Mouse (Mus musculus) right cerebral cortex, adult 18-20 months (tissue): Measurements from ENCODE around the gene Mfsd7a.
"Not testable (repeated sequence)": the region's sequence is repeated elsewhere in the genome, so short reads cannot be mapped to it uniquely, and the experiment has no call there.

Source experiments
- DNase-seq: peaks from one replicate; pipeline ENCODE4 v3.0.0; 2022; ENCODE audit warnings: mixed read lengths

The Mfsd7a gene

GRCm38 (mm10) chr5:108448785-108449668 lies at the start of gene Mfsd7a:
TSS of gene Mfsd7a (minus strand) at chr5:108448891.
- DNase-seq, result peak; percentile 17

- DNase-seq, result not testable (repeated sequence)
Observed at GRCm38 (mm10) chr5:108486148-108486547, 37.5 kb upstream of the Mfsd7a start.

- DNase-seq, result no peak
Observed at GRCm38 (mm10) chr5:108485239-108485638, 36.5 kb upstream of the Mfsd7a start.

- DNase-seq, result no peak
Observed at GRCm38 (mm10) chr5:108483006-108483405, 34.3 kb upstream of the Mfsd7a start.

- no peak for DNase-seq
Observed at GRCm38 (mm10) chr5:108475977-108476376, 27.3 kb upstream of the Mfsd7a start.

- no peak for DNase-seq
Observed at GRCm38 (mm10) chr5:108473737-108474136, 25.0 kb upstream of the Mfsd7a start.

- DNase-seq, result no peak
Observed at GRCm38 (mm10) chr5:108469617-108470016, 20.9 kb upstream of the Mfsd7a start.

- no peak for DNase-seq
Observed at GRCm38 (mm10) chr5:108466647-108467046, 18.0 kb upstream of the Mfsd7a start.

- no peak for DNase-seq
Observed at GRCm38 (mm10) chr5:108465131-108465891, 16.6 kb upstream of the Mfsd7a start.

- no peak for DNase-seq
Observed at GRCm38 (mm10) chr5:108462446-108462845, 13.8 kb upstream of the Mfsd7a start.

- peak; percentile 97 for DNase-seq
Observed at GRCm38 (mm10) chr5:108461082-108462065, 12.7 kb upstream of the Mfsd7a start, which contains the start of gene Pcgf3. TSS of gene Pcgf3 (plus strand) at chr5:108461232.

GRCm38 (mm10) chr5:108460461-108460860 lies 11.8 kb upstream of the Mfsd7a start:
- no peak for DNase-seq

GRCm38 (mm10) chr5:108458706-108459105 lies 10.0 kb upstream of the Mfsd7a start:
- DNase-seq, result no peak

GRCm38 (mm10) chr5:108454094-108454493 lies 5.4 kb upstream of the Mfsd7a start:
- DNase-seq, result no peak

GRCm38 (mm10) chr5:108452422-108452821 lies 3.7 kb upstream of the Mfsd7a start:
- DNase-seq, result no peak

GRCm38 (mm10) chr5:108451611-108452010 lies 2.9 kb upstream of the Mfsd7a start:
- no peak for DNase-seq

- DNase-seq, result no peak
Observed at GRCm38 (mm10) chr5:108450837-108451540, 2.3 kb upstream of the Mfsd7a start.

- no peak for DNase-seq
Observed at GRCm38 (mm10) chr5:108447857-108448256, 834 bp downstream of the Mfsd7a start.

GRCm38 (mm10) chr5:108446973-108447372 lies 1.7 kb downstream of the Mfsd7a start:
- DNase-seq, result no peak

- DNase-seq, result no peak
Observed at GRCm38 (mm10) chr5:108436101-108436500, 12.6 kb downstream of the Mfsd7a start.

- peak; percentile 95 for DNase-seq
Observed at GRCm38 (mm10) chr5:108433804-108434587, 14.7 kb downstream of the Mfsd7a start, which contains the start of gene Atp5k. TSS of gene Atp5k (minus strand) at chr5:108434448.
